Mouse (Mus musculus): Measurements from ENCODE around the gene Kif4. TPM values are rescaled to one million over a fixed set of nuclear protein-coding genes. Genes with fewer than 3 reads are reported as not detected.

The Kif4 gene
- 5.5 TPM for polyA plus RNA-seq (2014; fragmentation: Illumina TruSeq; extraction: RNeasy Lipid Tissue Mini Kit (QIAGEN cat#74804); ENCODE audit: low read depth, low replicate concordance)

DNA sequence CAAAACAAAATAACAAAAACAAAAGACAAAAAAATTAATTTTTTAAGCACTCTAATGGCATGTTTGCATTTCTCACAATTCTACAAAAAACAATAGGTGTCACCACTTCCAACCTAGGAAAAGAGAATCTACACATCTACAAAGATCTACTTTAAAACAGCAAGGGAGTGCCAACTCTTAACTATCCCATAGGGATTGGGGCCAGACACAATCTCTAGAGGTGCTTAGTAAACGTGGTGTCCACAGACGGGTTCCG lies at the start of gene Kif4:
Gene Kif4 (plus strand): TSS at position 192 of the 256 bp plus-strand sequence.

DNA sequence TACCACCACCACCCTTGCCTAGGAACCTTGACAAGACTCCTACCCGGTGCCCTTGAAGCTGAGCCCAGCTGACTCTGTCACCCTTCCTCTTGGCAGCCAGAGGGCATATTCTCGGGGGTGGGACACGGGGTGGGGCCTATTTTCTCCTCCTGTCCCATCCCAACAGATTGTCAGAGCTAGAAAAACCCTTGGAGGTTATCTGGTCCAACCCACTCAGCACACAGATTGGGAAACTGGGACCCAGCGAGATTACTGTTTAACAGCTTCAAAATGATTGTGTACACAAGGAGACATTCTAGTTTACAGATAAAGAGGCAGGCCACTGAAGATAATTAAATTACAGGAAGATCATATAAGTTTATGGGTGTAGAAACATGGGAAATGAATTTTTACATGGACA lies 30.7 kb upstream of the Kif4 start, which contains the start of gene P2ry4:
Gene P2ry4 (minus strand): TSS at position 79 of the 400 bp plus-strand sequence.

DNA sequence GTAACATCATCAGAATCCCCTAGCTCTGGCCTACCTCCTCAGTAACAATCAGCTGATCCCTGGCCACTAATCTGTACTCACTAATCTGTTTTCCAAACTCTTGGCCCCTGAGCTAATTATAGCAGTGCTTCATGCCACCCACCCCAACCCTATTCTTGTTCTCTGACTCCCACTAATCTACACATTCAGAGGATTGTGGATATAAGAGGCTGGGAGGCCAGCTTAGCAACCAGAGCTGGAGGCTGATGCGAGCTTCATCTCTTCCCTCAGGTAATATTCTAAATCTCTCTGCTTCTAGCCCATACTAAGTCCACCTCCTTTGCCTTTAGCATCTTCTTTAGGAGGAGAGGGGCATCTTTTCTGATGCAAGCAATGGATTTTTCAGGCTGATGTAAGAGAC lies 20.2 kb upstream of the Kif4 start, which contains the start of gene Arr3:
Gene Arr3 (plus strand): TSS at position 184 of the 400 bp plus-strand sequence.

DNA sequence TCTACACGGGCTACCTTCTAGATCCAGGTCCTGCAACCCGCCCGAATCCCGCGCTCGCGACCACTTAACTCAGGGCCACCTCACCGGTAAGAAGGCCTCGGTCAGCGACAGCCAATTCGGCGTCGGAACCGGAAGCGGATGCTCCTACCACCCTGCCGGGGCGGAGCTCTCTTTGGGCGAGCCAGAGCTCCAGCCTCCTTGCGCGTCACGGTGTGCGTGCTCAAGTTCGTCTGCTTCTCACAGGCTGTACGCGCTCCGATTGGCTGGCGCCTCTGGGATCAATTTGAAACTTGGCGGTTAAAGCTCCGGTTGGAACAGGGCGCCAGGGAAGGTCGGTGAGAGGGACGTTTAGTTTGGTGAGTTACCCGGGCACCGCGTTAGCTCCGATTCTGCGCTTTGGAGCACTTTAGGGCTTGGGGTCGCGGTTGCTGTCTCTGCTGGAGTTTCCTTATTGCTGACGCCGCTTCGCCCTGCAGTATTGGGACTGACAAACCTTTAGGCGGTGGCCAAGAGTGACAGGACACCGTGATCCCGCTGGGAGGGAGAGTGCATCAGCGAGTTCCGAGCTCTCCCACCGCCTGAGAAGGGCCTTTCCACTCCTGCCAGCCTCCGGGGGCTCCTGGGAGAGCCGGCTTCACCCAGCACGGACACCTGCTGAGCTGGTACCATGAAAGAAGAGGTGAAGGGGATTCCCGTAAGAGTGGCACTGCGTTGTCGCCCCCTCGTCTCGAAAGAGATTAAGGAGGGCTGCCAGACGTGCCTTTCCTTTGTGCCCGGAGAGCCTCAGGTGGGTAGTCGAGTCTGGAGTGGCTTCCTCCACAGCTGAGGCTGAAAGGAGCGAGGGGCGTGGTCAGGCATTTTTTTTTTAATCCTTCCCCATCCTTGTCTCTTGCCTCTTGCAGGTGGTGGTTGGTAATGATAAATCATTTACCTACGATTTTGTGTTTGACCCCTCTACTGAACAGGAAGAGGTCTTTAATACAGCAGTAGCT lies 561 bp downstream of the Kif4 start, which contains the start of gene Pdzd11:
Gene Pdzd11 (minus strand): TSS at position 767 of the 992 bp plus-strand sequence.

DNA sequence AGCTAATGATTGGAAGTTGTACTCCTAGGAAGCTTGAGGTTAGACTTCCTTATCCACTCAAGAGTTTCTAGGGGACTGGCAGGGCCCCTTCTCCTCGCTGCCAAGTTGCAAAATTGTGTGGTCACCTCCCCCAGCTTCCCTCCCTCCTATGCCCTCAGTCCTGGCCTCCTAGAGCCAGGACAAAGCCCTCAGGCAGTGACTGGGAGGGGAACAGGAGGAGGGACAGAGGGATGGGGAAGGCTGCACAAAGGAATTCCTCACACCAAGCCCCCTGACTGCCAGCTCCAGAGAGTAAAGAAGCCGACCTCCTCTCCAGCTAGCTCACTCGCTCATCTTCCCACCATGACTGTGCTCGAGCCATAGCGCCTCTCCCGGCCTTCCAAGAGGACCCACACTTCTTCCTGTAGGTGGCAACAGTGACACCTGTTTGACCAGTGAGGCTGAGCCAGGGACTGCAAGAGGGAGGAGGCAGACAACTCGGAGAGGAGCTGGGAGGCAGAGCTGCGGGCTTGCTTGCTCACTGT lies 104.2 kb downstream of the Kif4 start, which contains the start of gene Gdpd2:
Gene Gdpd2 (plus strand): TSS at position 209 of the 524 bp plus-strand sequence.

DNA sequence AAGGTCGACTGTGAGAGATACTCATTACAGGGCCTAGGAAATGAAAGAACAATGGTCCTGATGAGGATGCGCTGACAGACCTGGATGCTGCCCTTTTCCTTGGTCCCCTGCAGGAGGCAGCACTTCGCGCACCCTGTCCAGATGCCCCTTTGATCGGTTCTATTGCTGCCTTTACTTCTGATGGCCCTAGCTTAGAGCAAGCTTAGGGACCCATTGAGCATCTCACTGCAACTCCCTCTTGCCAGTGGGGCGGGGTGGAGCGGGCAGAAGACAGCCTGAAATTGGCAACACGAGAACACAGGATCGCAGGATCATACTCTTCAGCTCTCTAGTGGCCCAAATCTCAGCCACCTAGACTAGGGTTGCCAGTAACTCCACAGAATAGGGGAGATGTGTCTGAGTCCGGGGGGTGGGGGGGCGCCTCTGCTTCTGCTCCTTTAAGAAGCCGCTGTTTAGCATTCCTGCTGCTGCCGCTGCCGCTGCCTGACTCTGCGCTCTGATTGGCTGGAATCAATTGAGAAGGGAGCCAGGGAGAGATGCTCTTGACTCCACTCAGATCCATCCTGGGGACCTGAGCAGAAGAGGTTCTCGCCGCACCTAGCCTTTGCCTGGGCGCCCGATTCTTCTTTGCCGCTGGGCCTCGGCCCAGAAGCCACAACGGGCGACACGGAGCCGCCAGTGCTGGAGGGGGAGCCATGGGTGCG lies 141.8 kb downstream of the Kif4 start, which contains the start of gene Dlg3:
Gene Dlg3 (plus strand): TSS at position 542 of the 704 bp plus-strand sequence.

Other genes starting within 250 kb of the Kif4 start
- not detected for gene Otud6a, start 196.7 kb upstream of the Kif4 start, polyA plus RNA-seq (2014; fragmentation: Illumina TruSeq; extraction: RNeasy Lipid Tissue Mini Kit (QIAGEN cat#74804); ENCODE audit: low read depth, low replicate concordance)
- gene Awat2, start 183.0 kb upstream of the Kif4 start, polyA plus RNA-seq (2014; fragmentation: Illumina TruSeq; extraction: RNeasy Lipid Tissue Mini Kit (QIAGEN cat#74804); ENCODE audit: low read depth, low replicate concordance), result 0.35 TPM
- 118 TPM for gene Igbp1, start 131.4 kb upstream of the Kif4 start, polyA plus RNA-seq (2014; fragmentation: Illumina TruSeq; extraction: RNeasy Lipid Tissue Mini Kit (QIAGEN cat#74804); ENCODE audit: low read depth, low replicate concordance)
- gene Dgat2l6, start 100.9 kb upstream of the Kif4 start, polyA plus RNA-seq (2014; fragmentation: Illumina TruSeq; extraction: RNeasy Lipid Tissue Mini Kit (QIAGEN cat#74804); ENCODE audit: low read depth, low replicate concordance), result not detected
- gene Awat1, start 53.5 kb upstream of the Kif4 start, polyA plus RNA-seq (2014; fragmentation: Illumina TruSeq; extraction: RNeasy Lipid Tissue Mini Kit (QIAGEN cat#74804); ENCODE audit: low read depth, low replicate concordance), result not detected
- 8.7 TPM for gene P2ry4, start 30.9 kb upstream of the Kif4 start, polyA plus RNA-seq (2014; fragmentation: Illumina TruSeq; extraction: RNeasy Lipid Tissue Mini Kit (QIAGEN cat#74804); ENCODE audit: low read depth, low replicate concordance)
- not detected for gene Arr3, start 20.2 kb upstream of the Kif4 start, polyA plus RNA-seq (2014; fragmentation: Illumina TruSeq; extraction: RNeasy Lipid Tissue Mini Kit (QIAGEN cat#74804); ENCODE audit: low read depth, low replicate concordance)
- 65.1 TPM for gene Pdzd11, start 831 bp downstream of the Kif4 start, polyA plus RNA-seq (2014; fragmentation: Illumina TruSeq; extraction: RNeasy Lipid Tissue Mini Kit (QIAGEN cat#74804); ENCODE audit: low read depth, low replicate concordance)
- gene Gdpd2, start 104.1 kb downstream of the Kif4 start, polyA plus RNA-seq (2014; fragmentation: Illumina TruSeq; extraction: RNeasy Lipid Tissue Mini Kit (QIAGEN cat#74804); ENCODE audit: low read depth, low replicate concordance), result 4.5 TPM
- 57.2 TPM for gene Dlg3, start 142.0 kb downstream of the Kif4 start, polyA plus RNA-seq (2014; fragmentation: Illumina TruSeq; extraction: RNeasy Lipid Tissue Mini Kit (QIAGEN cat#74804); ENCODE audit: low read depth, low replicate concordance)

Measured in sigmoid colon, adult 10 weeks (tissue).